Mouse (Mus musculus): ENCODE measurements around the gene Tnni2. TPM values are rescaled to one million over a fixed set of nuclear protein-coding genes. Genes with fewer than 3 reads are reported as not detected.

Gene Tnni2
- polyA plus RNA-seq, 1 experiment from 2014 or later = 1.7 TPM

GRCm38 (mm10) chr7:142444171-142444570, 2.6 kb downstream of the Tnni2 start:
- Histone ChIP-seq H3K36me3 (ENCODE audit: control insufficient read depth, insufficient read depth, low read length) (no peaks in the 10 kb centered on the region), H3K9me3 (ENCODE audit: control insufficient read depth, low read length) (no peaks in the 10 kb centered on the region), H3K4me2 (replicated peaks; ENCODE audit: low read depth, low read length) (no peak overlapping the region), H3K27ac (ENCODE audit: low read depth, low read length) (no peak overlapping the region), H3K9ac (ENCODE audit: low read depth, low read length) (no peak overlapping the region), H3K4me1 (replicated peaks; ENCODE audit: control insufficient read depth, insufficient read depth, low read length) (no peaks in the 10 kb centered on the region), H3K27me3 (ENCODE audit: control insufficient read depth, insufficient read depth, low read length) (no peaks in the 10 kb centered on the region), H3K4me3 (ENCODE audit: low read depth, low read length) (no peak overlapping the region)
- DNase-seq (ENCODE audit: low spot score) (no peak), ATAC-seq (ENCODE audit: low FRiP score) (no peak)
- WGBS = 93% methylated on average over 6 of the region's 6 CpGs

- no peak overlapping the region for H3K9ac ChIP-seq (ENCODE audit: low read depth, low read length)
- no peaks in the 10 kb centered on the region for H3K27me3 ChIP-seq (ENCODE audit: control insufficient read depth, insufficient read depth, low read length)
- H3K4me3 ChIP-seq (ENCODE audit: low read depth, low read length) = no peak overlapping the region
- H3K9me3 ChIP-seq (ENCODE audit: control insufficient read depth, low read length) = no peaks in the 10 kb centered on the region
- WGBS = 88% methylated on average over 6 of the region's 6 CpGs
- no peaks in the 10 kb centered on the region for H3K36me3 ChIP-seq (ENCODE audit: control insufficient read depth, insufficient read depth, low read length)
- ATAC-seq (ENCODE audit: low FRiP score) (no peak), DNase-seq (ENCODE audit: low spot score) (no peak)
- H3K4me2 ChIP-seq (replicated peaks; ENCODE audit: low read depth, low read length) = no peak overlapping the region
- H3K27ac ChIP-seq (ENCODE audit: low read depth, low read length) = no peak overlapping the region
- H3K4me1 ChIP-seq (replicated peaks; ENCODE audit: control insufficient read depth, insufficient read depth, low read length) = no peaks in the 10 kb centered on the region
Observed at GRCm38 (mm10) chr7:142445324-142445723, 3.7 kb downstream of the Tnni2 start.

GRCm38 (mm10) chr7:142446264-142446663, 4.7 kb downstream of the Tnni2 start:
- ATAC-seq (ENCODE audit: low FRiP score) = no peak

GRCm38 (mm10) chr7:142449038-142449617, 7.5 kb downstream of the Tnni2 start:
- no peak for DNase-seq (ENCODE audit: low spot score)
- Histone ChIP-seq H3K27ac (ENCODE audit: low read depth, low read length) (no peak overlapping the region), H3K4me3 (ENCODE audit: low read depth, low read length) (no peak overlapping the region), H3K36me3 (ENCODE audit: control insufficient read depth, insufficient read depth, low read length) (no peaks in the 10 kb centered on the region), H3K27me3 (ENCODE audit: control insufficient read depth, insufficient read depth, low read length) (no peaks in the 10 kb centered on the region), H3K9ac (ENCODE audit: low read depth, low read length) (no peak overlapping the region), H3K9me3 (ENCODE audit: control insufficient read depth, low read length) (no peaks in the 10 kb centered on the region), H3K4me1 (replicated peaks; ENCODE audit: control insufficient read depth, insufficient read depth, low read length) (no peaks in the 10 kb centered on the region), H3K4me2 (replicated peaks; ENCODE audit: low read depth, low read length) (no peak overlapping the region)
- 79% methylated on average over 6 of the region's 6 CpGs for WGBS
- ATAC-seq (ENCODE audit: low FRiP score) = no peak

More at GRCm38 (mm10) chr7:142446264-142446663, 4.7 kb downstream of the Tnni2 start:
- Histone ChIP-seq H3K9ac (ENCODE audit: low read depth, low read length) (no peak overlapping the region), H3K4me2 (replicated peaks; ENCODE audit: low read depth, low read length) (no peak overlapping the region), H3K27ac (ENCODE audit: low read depth, low read length) (no peak overlapping the region), H3K36me3 (ENCODE audit: control insufficient read depth, insufficient read depth, low read length) (no peaks in the 10 kb centered on the region), H3K4me3 (ENCODE audit: low read depth, low read length) (no peak overlapping the region), H3K27me3 (ENCODE audit: control insufficient read depth, insufficient read depth, low read length) (no peaks in the 10 kb centered on the region), H3K9me3 (ENCODE audit: control insufficient read depth, low read length) (no peaks in the 10 kb centered on the region), H3K4me1 (replicated peaks; ENCODE audit: control insufficient read depth, insufficient read depth, low read length) (no peaks in the 10 kb centered on the region)
- DNase-seq (ENCODE audit: low spot score) = no peak
- WGBS = 87% methylated on average over 4 of the region's 4 CpGs

GRCm38 (mm10) chr7:142454706-142455105, 13.1 kb downstream of the Tnni2 start:
- Histone ChIP-seq H3K9ac (ENCODE audit: low read depth, low read length) (no peak overlapping the region), H3K36me3 (ENCODE audit: control insufficient read depth, insufficient read depth, low read length) (no peaks in the 10 kb centered on the region), H3K4me3 (ENCODE audit: low read depth, low read length) (no peak overlapping the region), H3K27ac (ENCODE audit: low read depth, low read length) (peak overlapping the region; percentile 27; the same call in 1 of the 2 replicates), H3K9me3 (ENCODE audit: control insufficient read depth, low read length) (no peaks in the 10 kb centered on the region), H3K27me3 (ENCODE audit: control insufficient read depth, insufficient read depth, low read length) (no peaks in the 10 kb centered on the region), H3K4me2 (replicated peaks; ENCODE audit: low read depth, low read length) (no peak overlapping the region), H3K4me1 (replicated peaks; ENCODE audit: control insufficient read depth, insufficient read depth, low read length) (no peaks in the 10 kb centered on the region)
- 29% methylated on average over 1 of the region's 1 CpGs for WGBS
- ATAC-seq (ENCODE audit: low FRiP score) (no peak), DNase-seq (ENCODE audit: low spot score) (no peak)

GRCm38 (mm10) chr7:142455251-142455650, 13.6 kb downstream of the Tnni2 start:
- H3K27ac ChIP-seq (ENCODE audit: low read depth, low read length) = 0 out of 2 replicates have a peak overlapping the region, but pooled peaks have one; percentile 27
- no peaks in the 10 kb centered on the region for H3K4me1 ChIP-seq (replicated peaks; ENCODE audit: control insufficient read depth, insufficient read depth, low read length)
- no peak overlapping the region for H3K9ac ChIP-seq (ENCODE audit: low read depth, low read length)
- no peak for ATAC-seq (ENCODE audit: low FRiP score)
- no peaks in the 10 kb centered on the region for H3K36me3 ChIP-seq (ENCODE audit: control insufficient read depth, insufficient read depth, low read length)
- WGBS = 72% methylated on average over 2 of the region's 2 CpGs
- H3K27me3 ChIP-seq (ENCODE audit: control insufficient read depth, insufficient read depth, low read length) = no peaks in the 10 kb centered on the region
- DNase-seq (ENCODE audit: low spot score) = no peak
- no peak overlapping the region for H3K4me3 ChIP-seq (ENCODE audit: low read depth, low read length)
- H3K9me3 ChIP-seq (ENCODE audit: control insufficient read depth, low read length) = no peaks in the 10 kb centered on the region
- H3K4me2 ChIP-seq (replicated peaks; ENCODE audit: low read depth, low read length) = no peak overlapping the region

GRCm38 (mm10) chr7:142456806-142457205, 15.2 kb downstream of the Tnni2 start:
- Histone ChIP-seq H3K27ac (ENCODE audit: low read depth, low read length) (0 out of 2 replicates have a peak overlapping the region, but pooled peaks have one; percentile 56), H3K9ac (ENCODE audit: low read depth, low read length) (no peak overlapping the region), H3K27me3 (ENCODE audit: control insufficient read depth, insufficient read depth, low read length) (no peaks in the 10 kb centered on the region), H3K9me3 (ENCODE audit: control insufficient read depth, low read length) (no peaks in the 10 kb centered on the region), H3K4me2 (replicated peaks; ENCODE audit: low read depth, low read length) (no peak overlapping the region), H3K4me1 (replicated peaks; ENCODE audit: control insufficient read depth, insufficient read depth, low read length) (no peaks in the 10 kb centered on the region), H3K36me3 (ENCODE audit: control insufficient read depth, insufficient read depth, low read length) (no peaks in the 10 kb centered on the region), H3K4me3 (ENCODE audit: low read depth, low read length) (no peak overlapping the region)
- no peak for DNase-seq (ENCODE audit: low spot score)
- peak; percentile 14; the same call in 1 of the 2 replicates for ATAC-seq (ENCODE audit: low FRiP score)
- WGBS = 61% methylated on average over 3 of the region's 3 CpGs

GRCm38 (mm10) chr7:142457227-142457811, 15.7 kb downstream of the Tnni2 start:
- no peak overlapping the region for H3K4me3 ChIP-seq (ENCODE audit: low read depth, low read length)
- peak overlapping the region; percentile 56 for H3K27ac ChIP-seq (ENCODE audit: low read depth, low read length)
- DNase-seq (ENCODE audit: low spot score) = peak; percentile 33
- no peak overlapping the region for H3K9ac ChIP-seq (ENCODE audit: low read depth, low read length)
- no peaks in the 10 kb centered on the region for H3K9me3 ChIP-seq (ENCODE audit: control insufficient read depth, low read length)
- H3K4me2 ChIP-seq (replicated peaks; ENCODE audit: low read depth, low read length) = no peak overlapping the region
- no peaks in the 10 kb centered on the region for H3K4me1 ChIP-seq (replicated peaks; ENCODE audit: control insufficient read depth, insufficient read depth, low read length)
- no peaks in the 10 kb centered on the region for H3K27me3 ChIP-seq (ENCODE audit: control insufficient read depth, insufficient read depth, low read length)
- 30% methylated on average over 3 of the region's 3 CpGs for WGBS
- ATAC-seq (ENCODE audit: low FRiP score) = peak; percentile 49; the same call in 1 of the 2 replicates
- no peaks in the 10 kb centered on the region for H3K36me3 ChIP-seq (ENCODE audit: control insufficient read depth, insufficient read depth, low read length)

- no peak for DNase-seq (ENCODE audit: low spot score)
- no peak overlapping the region for H3K4me2 ChIP-seq (replicated peaks; ENCODE audit: low read depth, low read length)
- no peak for ATAC-seq (ENCODE audit: low FRiP score)
- H3K4me3 ChIP-seq (ENCODE audit: low read depth, low read length) = no peak overlapping the region
- H3K27me3 ChIP-seq (ENCODE audit: control insufficient read depth, insufficient read depth, low read length) = no peaks in the 10 kb centered on the region
- 36% methylated on average over 2 of the region's 2 CpGs for whole genome bisulfite sequencing
- no peaks in the 10 kb centered on the region for H3K4me1 ChIP-seq (replicated peaks; ENCODE audit: control insufficient read depth, insufficient read depth, low read length)
- no peak overlapping the region for H3K9ac ChIP-seq (ENCODE audit: low read depth, low read length)
- no peaks in the 10 kb centered on the region for H3K9me3 ChIP-seq (ENCODE audit: control insufficient read depth, low read length)
- H3K27ac ChIP-seq (ENCODE audit: low read depth, low read length) = peak overlapping the region; percentile 56; the same call in 1 of the 2 replicates
- no peaks in the 10 kb centered on the region for H3K36me3 ChIP-seq (ENCODE audit: control insufficient read depth, insufficient read depth, low read length)
Observed at GRCm38 (mm10) chr7:142458026-142458425, 16.4 kb downstream of the Tnni2 start.

Data from hindbrain, embryonic 11.5 days (tissue).